Mouse (Mus musculus): ENCODE data around the gene Fam160b1. TPM values are rescaled to one million over a fixed set of nuclear protein-coding genes. Genes with fewer than 3 reads are reported as not detected.

The Fam160b1 gene
- total and polyA plus RNA-seq, 3 experiments: 4.4 to 7.7 (median 4.8) TPM

DNA sequence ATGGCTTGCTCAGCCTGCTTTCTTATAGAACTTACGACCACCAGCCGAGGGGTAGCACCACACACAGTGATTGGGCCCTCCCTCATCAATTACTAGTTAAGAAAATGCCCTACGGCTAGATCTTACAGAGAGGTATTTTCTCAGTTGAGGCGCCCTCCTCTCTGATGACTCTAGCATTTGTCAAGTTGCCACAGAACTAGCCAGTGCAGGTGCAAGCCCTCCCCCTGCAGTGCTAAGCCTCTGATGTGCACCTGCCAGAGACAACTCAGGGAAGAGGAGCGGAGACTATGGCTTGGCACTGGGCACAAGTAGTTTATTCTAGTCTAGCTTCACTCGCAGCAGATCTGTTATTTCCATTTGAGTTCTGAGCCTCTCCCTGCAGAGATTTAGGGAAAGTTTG lies 71.0 kb downstream of the Fam160b1 start:
- Histone ChIP-seq H3K9ac (ENCODE audit: insufficient read depth, low read depth) (no peak overlapping the region), H3K36me3 (replicated peaks in 1 of 2; ENCODE audit: control insufficient read depth in 1 of 2, insufficient read depth in 1 of 2, low read length in 1 of 2) (no peaks in the 10 kb centered on the region), H3K4me3 (replicated peaks in 1 of 3; ENCODE audit: low read depth in 2 of 3, low read length in 2 of 3, poor library complexity in 1 of 3) (no peak overlapping the region), H3K27ac (ENCODE audit: insufficient read depth, low read depth) (no peak overlapping the region), H3K4me1 (ENCODE audit: control insufficient read depth in 1 of 2, insufficient read depth in 2 of 2) (no peaks in the 10 kb centered on the region), H3K27me3 (replicated peaks) (no peaks in the 10 kb centered on the region), H3K4me2 (ENCODE audit: insufficient read depth, low read depth, poor library complexity, severe bottlenecking) (peak overlapping the region; percentile 22; the same call in 1 of the 2 replicates), H3K79me2 (replicated peaks; ENCODE audit: control insufficient read depth, extremely low read depth, insufficient read depth, poor library complexity, severe bottlenecking) (no peaks in the 10 kb centered on the region), H3K9me3 (replicated peaks; ENCODE audit: low read length) (no peaks in the 10 kb centered on the region)
- DNase-seq (ENCODE audit: extremely low read depth): no peak
- in situ Hi-C loops (cut with MboI; ENCODE audit: low pct_ligation_motif_present, low pct_unique_long_range_greater_than_20kb, low sequenced_read_pairs) (no loop called here), dilution Hi-C loops (cut with MboI; ENCODE audit: extremely low pct_ligation_motif_present, extremely low pct_unique_long_range_greater_than_20kb, low sequenced_read_pairs) (no loop called here)
- TF ChIP-seq TCF12 (IDR thresholded peaks at IDR 0.05; ENCODE audit: low read depth, low read length): 0 out of 2 replicates have a peak, but pooled peaks have one; percentile 33
- no peak for TF ChIP-seq CTCF (conservative IDR thresholded peaks at IDR 0.05 in 1 of 2, IDR thresholded peaks at IDR 0.05 in 1 of 2; ENCODE audit: low read depth in 2 of 2, low read length in 2 of 2)
- no peak; the same call in 1 of the 2 replicates for TF ChIP-seq IRF4 (IDR thresholded peaks at IDR 0.05; ENCODE audit: low read depth, low read length)

DNA sequence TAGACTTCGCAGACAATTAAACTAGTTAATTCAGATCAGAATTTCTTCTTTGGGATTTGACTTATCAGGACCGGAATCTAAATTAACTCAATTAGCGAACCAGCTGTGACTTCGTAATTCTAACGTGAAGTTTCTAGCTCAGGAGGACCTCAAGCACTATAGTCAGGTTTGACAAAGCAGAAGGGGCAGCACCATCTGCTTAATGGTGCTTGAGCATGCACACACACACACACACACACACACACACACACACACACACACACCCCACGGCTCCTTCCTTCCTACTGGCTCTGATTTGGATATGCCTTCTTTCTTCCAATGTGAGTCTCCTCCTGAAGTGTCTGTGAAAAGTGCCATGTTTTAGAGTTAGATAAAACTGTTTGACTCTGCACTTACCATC lies 73.5 kb downstream of the Fam160b1 start:
- Histone ChIP-seq H3K4me2 (ENCODE audit: insufficient read depth, low read depth, poor library complexity, severe bottlenecking) (no peak overlapping the region), H3K9me3 (replicated peaks; ENCODE audit: low read length) (no peaks in the 10 kb centered on the region), H3K9ac (ENCODE audit: insufficient read depth, low read depth) (no peak overlapping the region), H3K79me2 (replicated peaks; ENCODE audit: control insufficient read depth, extremely low read depth, insufficient read depth, poor library complexity, severe bottlenecking) (no peaks in the 10 kb centered on the region), H3K4me3 (replicated peaks in 1 of 3; ENCODE audit: low read depth in 2 of 3, low read length in 2 of 3, poor library complexity in 1 of 3) (no peak overlapping the region), H3K27me3 (replicated peaks) (no peaks in the 10 kb centered on the region), H3K27ac (ENCODE audit: insufficient read depth, low read depth) (no peak overlapping the region), H3K36me3 (replicated peaks in 1 of 2; ENCODE audit: control insufficient read depth in 1 of 2, insufficient read depth in 1 of 2, low read length in 1 of 2) (no peaks in the 10 kb centered on the region), H3K4me1 (ENCODE audit: control insufficient read depth in 1 of 2, insufficient read depth in 2 of 2) (no peaks in the 10 kb centered on the region)
- in situ Hi-C loops (cut with MboI; ENCODE audit: low pct_ligation_motif_present, low pct_unique_long_range_greater_than_20kb, low sequenced_read_pairs) (no loop called here), dilution Hi-C loops (cut with MboI; ENCODE audit: extremely low pct_ligation_motif_present, extremely low pct_unique_long_range_greater_than_20kb, low sequenced_read_pairs) (no loop called here)
- no peak for DNase-seq (ENCODE audit: extremely low read depth)
- TF ChIP-seq CTCF (conservative IDR thresholded peaks at IDR 0.05 in 1 of 2, IDR thresholded peaks at IDR 0.05 in 1 of 2; ENCODE audit: low read depth in 2 of 2, low read length in 2 of 2) (no peak), TBP (conservative IDR thresholded peaks at IDR 0.05; ENCODE audit: low read depth, low read length) (no peak), HCFC1 (IDR thresholded peaks at IDR 0.05; ENCODE audit: low read depth, low read length) (no peak), ELF1 (IDR thresholded peaks at IDR 0.05; ENCODE audit: low read depth, low read length) (no peak), MAFK (IDR thresholded peaks at IDR 0.05; ENCODE audit: insufficient replicate concordance, low read length) (no peak), RCOR1 (conservative IDR thresholded peaks at IDR 0.05; ENCODE audit: low read depth, low read length) (no peak), MEF2A (IDR thresholded peaks at IDR 0.05; ENCODE audit: borderline replicate concordance, low read depth, low read length) (no peak), JUN (IDR thresholded peaks at IDR 0.05; ENCODE audit: insufficient read depth, low read depth, low read length) (no peak), MAX (IDR thresholded peaks at IDR 0.05; ENCODE audit: low read length) (no peak), KAT2A (IDR thresholded peaks at IDR 0.05; ENCODE audit: insufficient replicate concordance, low read length) (no peak), PAX5 (IDR thresholded peaks at IDR 0.05; ENCODE audit: low read length) (no peak), SMC3 (IDR thresholded peaks at IDR 0.05; ENCODE audit: low read depth, low read length) (no peak), POLR2AphosphoS2 (IDR thresholded peaks at IDR 0.05; ENCODE audit: low read depth, low read length) (no peak), ZMIZ1 (IDR thresholded peaks at IDR 0.05; ENCODE audit: low read depth, low read length) (no peak), MAZ (IDR thresholded peaks at IDR 0.05; ENCODE audit: low read depth, low read length) (no peak)
